Mouse (Mus musculus): ENCODE results near the gene Plxna2. TPM values are rescaled to one million over a fixed set of nuclear protein-coding genes. Genes with fewer than 3 reads are reported as not detected.

Gene Plxna2
- total RNA-seq, 2 experiments from 2014 or later = 25.8 to 26.7 TPM

GRCm38 (mm10) chr1:194620245-194620991 is 2.4 kb downstream of the Plxna2 start:
- DNase-seq (ENCODE audit: low spot score) = peak; percentile 55
- intact Hi-C loops (cut with DNase I) = loop anchor here (2.0 to 5.0 kb wide), 2 partner anchors 38 to 82 kb away; no protein-coding TSS in a partner anchor

- intact Hi-C loops (cut with DNase I) = loop anchor here (5.0 kb wide), 1 partner anchor 80 kb away; no protein-coding TSS in a partner anchor
- no peak for DNase-seq (ENCODE audit: low spot score)
Measured at GRCm38 (mm10) chr1:194622174-194622573, 4.2 kb downstream of the Plxna2 start.

DNA sequence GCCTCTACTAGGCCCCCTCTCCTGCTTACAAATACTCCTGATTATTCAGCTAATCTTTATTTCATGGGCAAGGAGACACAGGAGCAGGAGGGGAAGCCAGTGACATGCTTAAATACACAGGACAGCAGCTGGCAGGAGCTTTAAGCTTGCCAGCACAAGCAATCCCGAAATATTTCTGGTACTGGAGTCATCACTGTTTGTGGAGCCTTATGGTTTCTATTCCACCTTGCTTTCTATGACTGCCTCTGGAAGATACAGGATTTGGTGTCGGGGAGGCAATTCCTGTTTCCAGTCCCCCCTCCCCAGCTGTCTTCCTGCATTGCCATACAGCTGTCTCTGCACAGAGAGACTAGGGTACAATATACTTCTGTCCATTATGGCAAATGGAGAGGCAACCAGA is 4.7 kb downstream of the Plxna2 start:
- no peak for DNase-seq (ENCODE audit: low spot score)

GRCm38 (mm10) chr1:194623641-194624040 is 5.6 kb downstream of the Plxna2 start:
- intact Hi-C loops (cut with DNase I) = loop anchor here (5.0 kb wide), 1 partner anchor 79 kb away; no protein-coding TSS in a partner anchor
- no peak for DNase-seq (ENCODE audit: low spot score)

More for the DNA sequence above, 4.7 kb downstream of the Plxna2 start:
- intact Hi-C loops (cut with DNase I) = loop anchor here (5.0 kb wide), 1 partner anchor 80 kb away; no protein-coding TSS in a partner anchor

DNA sequence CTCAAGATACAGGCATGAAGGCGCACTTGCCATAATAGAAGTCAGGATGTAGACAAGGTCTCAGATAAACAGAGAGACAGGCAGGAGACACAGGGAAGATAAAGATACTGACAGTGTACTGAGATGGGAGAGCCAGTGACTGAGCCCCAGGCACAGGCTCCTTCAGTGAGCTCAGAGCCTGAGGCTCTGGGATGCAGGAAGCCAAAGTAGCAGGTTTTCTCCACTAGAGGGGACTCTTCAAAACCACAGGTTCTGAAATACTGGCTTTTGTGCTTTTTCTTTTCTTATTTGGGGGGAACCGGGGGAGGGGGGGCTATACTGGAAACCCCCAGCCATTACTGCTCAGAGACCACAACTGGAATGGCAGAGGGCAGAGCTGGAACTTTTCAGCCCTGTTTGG is 6.4 kb downstream of the Plxna2 start:
- no peak for DNase-seq (ENCODE audit: low spot score)
- intact Hi-C loops (cut with DNase I) = loop anchor here (5.0 kb wide), 1 partner anchor 78 kb away; no protein-coding TSS in a partner anchor

- intact Hi-C loops (cut with DNase I) = loop anchor here (5.0 kb wide), 1 partner anchor 77 kb away; no protein-coding TSS in a partner anchor
- no peak for DNase-seq (ENCODE audit: low spot score)
Measured at GRCm38 (mm10) chr1:194624973-194625372, 7.0 kb downstream of the Plxna2 start.

DNA sequence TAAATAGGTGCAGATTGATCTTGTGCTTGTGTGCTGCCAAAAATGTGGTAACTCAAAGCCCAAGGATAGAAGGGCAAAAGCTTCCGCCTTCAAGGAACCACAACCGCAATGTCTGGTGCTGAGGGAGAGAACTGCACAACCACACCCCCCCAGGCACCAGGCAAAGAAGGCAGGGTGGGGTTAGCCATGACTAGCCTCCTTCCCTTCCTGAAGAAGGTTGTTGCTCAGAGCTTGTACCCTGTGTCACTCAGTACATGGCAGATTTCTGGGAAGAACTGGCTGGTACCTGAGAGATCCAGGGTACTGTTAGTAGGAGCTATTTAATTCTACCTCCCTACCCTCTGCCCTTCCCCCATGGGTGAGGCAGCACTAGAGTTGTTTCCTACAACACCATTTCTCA is 8.1 kb downstream of the Plxna2 start:
- no peak for DNase-seq (ENCODE audit: low spot score)
- intact Hi-C loops (cut with DNase I) = no loop called here

DNA sequence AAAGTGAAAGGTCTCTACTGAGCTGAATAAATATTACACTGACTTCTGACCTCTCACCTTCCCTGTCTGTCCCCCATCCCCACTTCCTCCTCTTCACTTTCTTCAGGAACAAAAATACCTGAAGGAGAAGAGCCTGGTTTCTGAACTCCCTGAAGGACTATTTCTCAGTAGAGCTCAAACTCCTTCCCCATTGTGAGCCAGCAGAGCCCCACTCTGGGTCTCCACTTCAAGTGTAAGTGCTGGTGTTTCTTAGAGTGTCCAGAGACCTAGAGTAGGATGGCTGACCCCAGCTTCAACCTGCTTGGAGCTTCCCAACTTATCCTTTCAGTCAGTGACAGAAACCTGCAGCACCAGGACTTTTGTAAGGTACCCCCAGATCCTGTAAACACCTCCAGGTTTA is 9.3 kb downstream of the Plxna2 start:
- intact Hi-C loops (cut with DNase I) = no loop called here
- no peak for DNase-seq (ENCODE audit: low spot score)

DNA sequence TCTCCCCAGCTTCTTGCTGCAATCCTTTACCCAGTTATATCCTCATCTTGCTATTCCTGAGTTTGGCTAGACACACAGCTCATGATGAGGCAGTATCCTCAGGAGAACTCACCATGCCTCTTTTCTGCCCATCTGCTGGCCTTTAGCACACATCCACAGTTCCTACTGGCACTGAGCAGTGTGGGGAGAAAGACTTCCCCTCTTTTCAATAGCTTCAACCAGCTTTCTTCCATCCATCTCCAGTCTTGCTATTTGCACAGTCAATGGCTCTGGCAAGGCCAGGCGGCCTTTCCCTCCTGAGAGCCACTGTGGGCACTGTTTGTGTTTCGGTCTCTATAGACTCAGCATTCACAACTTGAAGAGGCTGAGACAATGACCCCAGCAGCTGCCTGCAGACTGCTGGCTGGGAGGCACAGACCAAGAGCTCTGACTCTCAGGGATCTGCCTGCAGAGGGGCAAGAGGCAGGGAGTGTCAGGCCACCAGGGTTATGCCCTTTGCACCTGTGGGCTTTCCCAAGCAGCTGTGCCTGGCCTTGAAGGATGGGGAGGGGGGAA is 11.2 kb downstream of the Plxna2 start:
- DNase-seq (ENCODE audit: low spot score) = no peak
- intact Hi-C loops (cut with DNase I) = no loop called here

DNA sequence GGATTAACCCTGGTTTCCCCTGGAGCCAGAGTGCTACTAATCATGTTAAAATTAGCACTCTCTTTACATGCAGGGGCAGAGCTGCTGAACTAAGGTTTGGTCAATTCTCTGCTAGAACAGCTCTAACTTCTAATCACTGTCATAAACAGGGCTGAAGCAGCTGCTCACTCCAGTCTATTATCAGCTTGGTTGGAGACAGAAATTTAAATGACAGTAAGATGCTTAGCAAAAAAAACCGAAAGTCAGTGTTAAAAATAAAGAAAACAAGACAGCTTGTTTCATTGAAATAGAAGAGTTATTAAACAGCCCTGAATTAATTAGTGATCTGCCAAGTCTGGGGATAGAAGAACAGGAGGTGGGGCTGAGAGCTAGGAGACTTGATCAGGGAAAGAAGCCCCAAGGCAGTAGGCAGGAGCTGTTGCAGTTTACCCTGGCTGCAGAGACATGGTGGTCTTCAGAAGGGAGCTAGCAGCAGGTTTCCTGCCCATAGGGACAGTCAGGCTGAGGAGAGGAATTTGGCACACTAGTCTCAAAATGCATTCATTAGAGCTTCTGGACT is 12.6 kb downstream of the Plxna2 start:
- intact Hi-C loops (cut with DNase I) = no loop called here
- no peak for DNase-seq (ENCODE audit: low spot score)

DNA sequence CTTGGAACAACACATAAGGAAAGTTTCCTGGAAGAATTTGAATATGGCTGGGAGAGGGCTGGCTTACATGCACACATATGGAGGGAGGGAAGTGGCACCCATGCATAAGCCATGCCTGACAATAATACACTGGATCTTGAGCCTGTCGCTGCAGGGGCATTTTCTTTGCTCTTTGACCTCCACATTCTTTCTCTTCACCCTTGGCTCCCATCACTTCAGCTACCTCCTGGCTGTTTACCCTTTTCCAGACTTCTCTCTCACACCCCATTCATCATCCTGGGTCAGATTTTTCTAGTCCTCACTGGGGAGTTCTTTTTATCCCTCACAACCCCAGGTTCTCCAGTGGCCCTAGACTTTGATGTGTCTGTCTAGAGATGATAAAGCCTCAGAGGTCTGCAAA is 13.6 kb downstream of the Plxna2 start:
- no peak for DNase-seq (ENCODE audit: low spot score)
- intact Hi-C loops (cut with DNase I) = no loop called here

GRCm38 (mm10) chr1:194632029-194632428 is 14.0 kb downstream of the Plxna2 start:
- intact Hi-C loops (cut with DNase I) = no loop called here
- DNase-seq (ENCODE audit: low spot score) = no peak

GRCm38 (mm10) chr1:194635411-194635810 is 17.4 kb downstream of the Plxna2 start:
- intact Hi-C loops (cut with DNase I) = no loop called here

GRCm38 (mm10) chr1:194635942-194636341 is 17.9 kb downstream of the Plxna2 start:
- DNase-seq (ENCODE audit: low spot score) = no peak

More at GRCm38 (mm10) chr1:194635411-194635810, 17.4 kb downstream of the Plxna2 start:
- no peak for DNase-seq (ENCODE audit: low spot score)

DNA sequence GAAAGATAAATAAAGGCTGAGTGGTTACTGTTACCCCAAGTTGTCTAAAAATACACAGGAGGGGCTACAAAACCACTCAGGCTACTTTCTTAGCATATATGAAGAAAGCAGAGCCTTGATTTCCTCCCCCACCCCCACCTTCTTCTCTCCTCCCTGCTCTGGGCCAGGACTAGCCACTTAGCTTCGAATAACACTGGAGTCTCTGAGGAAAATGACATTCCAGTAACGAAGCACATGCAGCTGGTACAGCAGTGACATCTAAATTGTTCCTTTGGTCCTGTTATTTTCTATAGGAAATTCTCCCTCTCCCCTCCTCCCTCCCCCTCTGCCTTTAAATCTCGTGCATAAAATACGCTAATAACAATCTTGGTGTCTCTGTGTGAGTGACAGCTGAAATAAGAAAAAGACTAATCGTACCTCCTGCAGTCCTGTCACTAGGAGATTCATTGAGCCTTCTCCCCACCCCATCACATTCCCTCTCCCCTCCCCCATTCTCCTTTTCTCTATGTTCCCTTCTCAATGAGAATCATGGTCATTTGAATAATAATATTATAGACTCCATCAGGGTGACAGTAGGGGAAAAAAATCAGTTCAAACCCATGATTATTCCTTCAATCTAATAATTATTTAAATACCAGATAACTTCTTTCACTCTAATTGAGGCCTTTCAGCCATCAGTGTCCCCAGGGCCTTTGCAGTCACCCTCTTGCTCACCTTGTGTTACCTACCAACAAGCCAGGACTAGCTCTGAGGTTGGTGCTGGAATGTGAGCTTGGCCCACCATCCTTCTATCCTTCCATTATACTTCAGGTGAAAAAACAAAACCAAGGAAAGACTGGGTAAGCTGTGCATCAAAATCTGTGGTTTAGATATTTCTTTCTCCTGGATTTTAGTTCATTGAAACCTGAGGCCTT is 19.6 kb downstream of the Plxna2 start:
- DNase-seq (ENCODE audit: low spot score) = no peak
- intact Hi-C loops (cut with DNase I) = no loop called here

More at GRCm38 (mm10) chr1:194635942-194636341, 17.9 kb downstream of the Plxna2 start:
- intact Hi-C loops (cut with DNase I) = no loop called here

- intact Hi-C loops (cut with DNase I) = no loop called here
- no peak for DNase-seq (ENCODE audit: low spot score)
Measured at GRCm38 (mm10) chr1:194641601-194642301, 23.7 kb downstream of the Plxna2 start.

- DNase-seq (ENCODE audit: low spot score) = no peak
- intact Hi-C loops (cut with DNase I) = no loop called here
Measured at GRCm38 (mm10) chr1:194642302-194642787, 24.3 kb downstream of the Plxna2 start.

DNA sequence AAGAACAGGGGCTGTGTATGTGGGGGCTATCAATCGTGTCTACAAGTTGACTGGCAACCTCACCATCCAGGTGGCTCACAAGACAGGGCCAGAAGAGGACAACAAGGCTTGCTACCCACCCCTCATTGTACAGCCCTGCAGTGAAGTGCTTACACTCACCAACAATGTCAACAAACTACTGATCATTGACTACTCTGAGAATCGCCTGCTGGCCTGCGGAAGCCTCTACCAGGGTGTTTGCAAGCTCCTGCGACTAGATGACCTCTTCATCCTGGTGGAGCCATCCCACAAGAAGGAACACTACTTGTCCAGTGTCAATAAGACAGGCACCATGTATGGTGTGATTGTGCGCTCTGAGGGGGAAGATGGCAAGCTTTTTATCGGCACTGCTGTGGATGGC is 25.9 kb downstream of the Plxna2 start:
- intact Hi-C loops (cut with DNase I) = no loop called here
- DNase-seq (ENCODE audit: low spot score) = no peak

GRCm38 (mm10) chr1:194645898-194646297 is 27.9 kb downstream of the Plxna2 start:
- intact Hi-C loops (cut with DNase I) = no loop called here
- no peak for DNase-seq (ENCODE audit: low spot score)

Data from heart, postnatal 25 days (tissue).